In the genomic region with DNA sequence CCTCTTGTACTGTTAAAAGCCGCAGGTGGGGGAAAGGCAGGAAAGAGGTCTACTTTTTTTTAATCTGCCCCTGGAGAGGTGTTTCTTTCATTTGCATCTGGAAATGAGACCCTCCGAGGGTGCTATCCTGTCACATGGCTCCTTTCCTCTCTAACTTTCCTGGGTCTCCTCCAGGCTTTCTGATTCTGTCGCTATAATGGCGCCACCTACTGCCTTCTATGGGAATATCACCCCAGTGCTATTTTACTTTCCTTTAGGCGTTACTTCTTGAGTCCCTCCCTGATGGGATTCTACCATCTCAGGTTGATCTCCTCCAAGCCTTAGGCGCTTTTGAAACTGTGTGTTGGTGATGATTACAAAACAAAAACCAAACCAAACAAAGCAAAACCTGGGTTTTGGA, we compare ENCODE assay signal across 9 mouse cellular contexts. TPM values are rescaled to one million over a fixed set of nuclear protein-coding genes. Genes with fewer than 3 reads are reported as not detected.
A peak's percentile ranks its signal among the peaks of the same experiment; 100 is the strongest.
DNase-seq lines count a peak whose midpoint lies in the region; ATAC-seq and TF ChIP-seq lines count a peak whose summit lies in the region.
"Had no signal": no experiment of that assay in that cellular context is flagged by ENCODE, and none has a peak within 500 bp of the region (broad histone marks: within the 10 kb centered on the region; RNA-seq: fewer than 3 reads in every experiment).

No protein-coding gene starts in this region.

- no peaks in the 10 kb centered on the region for H3K4me1 ChIP-seq in liver, postnatal 0 days (ENCODE audit: insufficient read depth)
- no peaks in the 10 kb centered on the region for H3K4me1 ChIP-seq in bone marrow macrophage, adult 2 months (ENCODE audit: control insufficient read depth, insufficient read depth, low read length)
- H3K4me1 ChIP-seq: limb, embryonic 13.5 days had no signal

- no peak overlapping the region for H3K4me3 ChIP-seq in liver, postnatal 0 days (ENCODE audit: low read depth, low read length)
- H3K4me3 ChIP-seq in bone marrow macrophage, adult 2 months (ENCODE audit: insufficient read depth, low read length) = no peak overlapping the region
- H3K4me3 ChIP-seq: limb, embryonic 13.5 days had no signal

- DNase-seq in embryo, embryonic 10 days (ENCODE audit: low spot score) = peak; percentile 56
- no peak for DNase-seq in embryo, embryonic 9.5 days (ENCODE audit: extremely low spot score)
- no peak for DNase-seq in liver, postnatal 0 days
- DNase-seq in liver = no peak
- DNase-seq in layer of hippocampus, adult 9-10 months (ENCODE audit: low spot score) = peak; percentile 29
- DNase-seq in thymus, postnatal 4 days = peak; percentile 37
- no peak for DNase-seq in spleen, adult 18-20 months

- no peak overlapping the region for H3K4me2 ChIP-seq in liver, postnatal 0 days (ENCODE audit: low read depth, low read length)
- H3K4me2 ChIP-seq: limb, embryonic 13.5 days had no signal

- H3K9me3 ChIP-seq in liver, postnatal 0 days (ENCODE audit: low read length) = no peaks in the 10 kb centered on the region
- H3K9me3 ChIP-seq: limb, embryonic 13.5 days had no signal

- ATAC-seq in liver, postnatal 0 days = no peak

- H3K27me3 ChIP-seq in liver, postnatal 0 days (ENCODE audit: insufficient read depth, low read length) = 0 out of 2 replicates have a peak, but pooled peaks cover 2% of the 10 kb centered on the region

- TF ChIP-seq POLR2A in bone marrow macrophage, adult 2 months (IDR thresholded peaks at IDR 0.05; ENCODE audit: borderline replicate concordance, low read depth, low read length) = no peak

- 28% methylated on average over 6 of the region's 6 CpGs for WGBS in liver, postnatal 0 days (ENCODE audit: insufficient replicate concordance)

- H3K36me3 ChIP-seq in liver, postnatal 0 days (replicated peaks; ENCODE audit: insufficient read depth, low read length) = no peaks in the 10 kb centered on the region
- H3K36me3 ChIP-seq: limb, embryonic 13.5 days had no signal

- no peak for TF ChIP-seq EP300 in liver, postnatal 0 days (IDR thresholded peaks at IDR 0.05; ENCODE audit: low read depth)

- TF ChIP-seq CTCF in liver, postnatal 0 days (IDR thresholded peaks at IDR 0.05; ENCODE audit: low read depth) = peak; percentile 60
- 0 out of 2 replicates have a peak, but pooled peaks have one; percentile 30 for TF ChIP-seq CTCF in bone marrow macrophage, adult 2 months (IDR thresholded peaks at IDR 0.05; ENCODE audit: low read depth, low read length)

- no peak overlapping the region for H3K9ac ChIP-seq in liver, postnatal 0 days (replicated peaks)
- H3K9ac ChIP-seq: limb, embryonic 13.5 days had no signal

- H3K27ac ChIP-seq in liver, postnatal 0 days (ENCODE audit: low read depth) = no peak overlapping the region
- H3K27ac ChIP-seq in bone marrow macrophage, adult 2 months (ENCODE audit: insufficient read depth, low read depth, low read length) = no peak overlapping the region
- H3K27ac ChIP-seq: limb, embryonic 13.5 days had no signal

RNA-seq across cellular contexts. Expression of a gene that starts 22.1 kb away (rescaled TPM):
- 0.06 and 0.75 TPM in 2 replicates for polyA plus RNA-seq in liver, postnatal 0 days (2015; fragmentation: Nextera tagmentation; extraction: Ambion mirVana)
- not detected in 2 replicates for polyA plus RNA-seq in bone marrow macrophage, adult 2 months (2012; ENCODE audit: insufficient read depth, insufficient read length, missing spikeins)

RNA-seq across cellular contexts. Expression of a gene that starts 47.7 kb away (rescaled TPM):
- 7.4 and 7.7 TPM in 2 replicates for polyA plus RNA-seq in liver, postnatal 0 days (2015; fragmentation: Nextera tagmentation; extraction: Ambion mirVana)
- 8.7 and 8.8 TPM in 2 replicates for polyA plus RNA-seq in bone marrow macrophage, adult 2 months (2012; ENCODE audit: insufficient read depth, insufficient read length, missing spikeins)

RNA-seq across cellular contexts. Expression of a gene that starts 47.8 kb away (rescaled TPM):
- 15.0 and 15.4 TPM in 2 replicates for polyA plus RNA-seq in liver, postnatal 0 days (2015; fragmentation: Nextera tagmentation; extraction: Ambion mirVana)
- 29.4 and 30.6 TPM in 2 replicates for polyA plus RNA-seq in bone marrow macrophage, adult 2 months (2012; ENCODE audit: insufficient read depth, insufficient read length, missing spikeins)

Comparison
In these comparisons a context has a peak if more than half of its experiments do, and no peak if none do; other contexts are left out.
1. DNase-seq: peak in embryo, embryonic 10 days (single experiment), layer of hippocampus, adult 9-10 months (single experiment) and thymus, postnatal 4 days (single experiment); none in embryo, embryonic 9.5 days (single experiment), liver, postnatal 0 days (single experiment), liver (single experiment) and spleen, adult 18-20 months (0 of 2).